Mouse (Mus musculus): ENCODE results near the gene Mrpl51.
"Not testable (repeated sequence)": the region's sequence is repeated elsewhere in the genome, so short reads cannot be mapped to it uniquely, and the experiment has no call there.

Mrpl51 gene

GRCm38 (mm10) chr6:125160558-125160853 lies 31.1 kb upstream of the Mrpl51 start:
- DNase-seq (ENCODE audit: low spot score): no peak

- no peak for DNase-seq (ENCODE audit: low spot score)
Measured at GRCm38 (mm10) chr6:125160854-125161760, 30.5 kb upstream of the Mrpl51 start.

GRCm38 (mm10) chr6:125161971-125162370 lies 29.6 kb upstream of the Mrpl51 start:
- DNase-seq (ENCODE audit: low spot score): not testable (repeated sequence)

- not testable (repeated sequence) for DNase-seq (ENCODE audit: low spot score)
Measured at GRCm38 (mm10) chr6:125162615-125163305, 28.8 kb upstream of the Mrpl51 start.

GRCm38 (mm10) chr6:125163801-125164657 lies 27.6 kb upstream of the Mrpl51 start:
- DNase-seq (ENCODE audit: low spot score): no peak

- no peak for DNase-seq (ENCODE audit: low spot score)
Measured at GRCm38 (mm10) chr6:125164672-125165327, 26.8 kb upstream of the Mrpl51 start.

- peak; percentile 95 for DNase-seq (ENCODE audit: low spot score)
Measured at GRCm38 (mm10) chr6:125165328-125165891, 26.2 kb upstream of the Mrpl51 start.

GRCm38 (mm10) chr6:125166051-125166751 lies 25.4 kb upstream of the Mrpl51 start, which contains the start of gene Gapdh:
TSS of gene Gapdh (minus strand) at chr6:125166467.
- DNase-seq (ENCODE audit: low spot score): no peak

GRCm38 (mm10) chr6:125166861-125167650 lies 24.5 kb upstream of the Mrpl51 start:
- no peak for DNase-seq (ENCODE audit: low spot score)

- no peak for DNase-seq (ENCODE audit: low spot score)
Measured at GRCm38 (mm10) chr6:125168086-125168485, 23.5 kb upstream of the Mrpl51 start.

GRCm38 (mm10) chr6:125170194-125170593 lies 21.4 kb upstream of the Mrpl51 start:
- DNase-seq (ENCODE audit: low spot score): no peak

- DNase-seq (ENCODE audit: low spot score): no peak
Measured at GRCm38 (mm10) chr6:125172474-125172873, 19.1 kb upstream of the Mrpl51 start.

- DNase-seq (ENCODE audit: low spot score): no peak
Measured at GRCm38 (mm10) chr6:125173256-125173655, 18.3 kb upstream of the Mrpl51 start.

GRCm38 (mm10) chr6:125175469-125175868 lies 16.1 kb upstream of the Mrpl51 start:
- no peak for DNase-seq (ENCODE audit: low spot score)

GRCm38 (mm10) chr6:125179601-125180000 lies 12.0 kb upstream of the Mrpl51 start:
- no peak for DNase-seq (ENCODE audit: low spot score)

- DNase-seq (ENCODE audit: low spot score): no peak
Measured at GRCm38 (mm10) chr6:125182133-125182532, 9.5 kb upstream of the Mrpl51 start.

- no peak for DNase-seq (ENCODE audit: low spot score)
Measured at GRCm38 (mm10) chr6:125186203-125186602, 5.4 kb upstream of the Mrpl51 start.

GRCm38 (mm10) chr6:125190816-125191215 lies 785 bp upstream of the Mrpl51 start:
- DNase-seq (ENCODE audit: low spot score): no peak

- peak; percentile 78 for DNase-seq (ENCODE audit: low spot score)
Measured at GRCm38 (mm10) chr6:125192016-125192714, 564 bp downstream of the Mrpl51 start.

Measured in layer of hippocampus, adult 9-10 months (tissue).